Mouse (Mus musculus): Measurements from ENCODE around the gene Elf5.

DNA sequence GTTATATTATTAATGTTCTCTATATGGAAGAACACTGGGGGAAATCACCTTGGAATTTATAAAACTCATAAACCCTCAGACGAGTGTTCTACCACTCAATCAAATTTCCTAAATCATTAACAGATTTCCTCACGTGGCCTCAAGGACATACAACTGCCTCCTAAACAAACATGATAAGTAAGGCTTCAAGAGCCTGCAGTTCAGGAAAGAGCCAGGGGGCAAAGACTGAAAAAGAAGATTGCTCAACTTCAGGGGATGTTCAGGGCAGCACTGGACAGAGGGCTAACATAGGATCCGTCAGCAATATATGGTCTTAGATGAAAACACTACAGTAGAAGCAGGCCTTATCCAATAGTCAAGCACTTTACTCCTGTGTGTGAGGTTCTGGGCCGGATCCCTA is 66.0 kb downstream of the Elf5 start:
- TF ChIP-seq CTCF (IDR thresholded peaks at IDR 0.05; ENCODE audit: low read depth, low read length) = no peak
- no peak for TF ChIP-seq POLR2A (IDR thresholded peaks at IDR 0.05; ENCODE audit: borderline replicate concordance, low read depth, low read length)
